In the genomic region with DNA sequence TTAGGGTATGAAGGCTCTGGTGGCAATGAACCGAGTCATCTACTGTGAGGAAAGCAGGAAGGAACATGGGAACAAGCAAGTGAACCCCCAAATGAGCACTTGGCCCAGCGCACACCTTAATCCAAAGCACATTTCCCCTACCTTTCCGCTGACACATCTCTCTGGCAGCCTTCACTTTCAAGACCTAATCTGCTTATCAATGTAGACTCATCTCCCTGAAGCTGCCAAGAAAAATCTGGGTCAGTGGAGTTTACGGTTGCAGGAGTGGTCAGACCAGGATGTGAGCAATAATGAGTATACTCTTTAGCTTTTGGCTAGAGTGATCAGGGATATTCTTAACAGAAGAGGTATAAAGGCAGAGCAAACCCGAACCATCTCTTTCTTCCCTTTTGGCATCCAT, we compare ENCODE assay signal across 32 mouse cellular contexts.
DNase-seq lines count a peak whose midpoint lies in the region; ATAC-seq lines count a peak whose summit lies in the region.
"Had no signal": no experiment of that assay in that cellular context is flagged by ENCODE, and none has a peak within 500 bp of the region (broad histone marks: within the 10 kb centered on the region; RNA-seq: fewer than 3 reads in every experiment).

No protein-coding gene starts in this region.

- no peaks in the 10 kb centered on the region for H3K4me1 ChIP-seq in midbrain, embryonic 14.5 days (ENCODE audit: control insufficient read depth, insufficient read depth, low read length)
- H3K4me1 ChIP-seq: liver, embryonic 12.5 days; megakaryocyte, embryonic 14.5 days had no signal

- 95% methylated on average over 5 of the region's 5 CpGs for WGBS in midbrain, embryonic 14.5 days

- H3K4me2 ChIP-seq in midbrain, embryonic 14.5 days (ENCODE audit: low read length) = no peak overlapping the region
- H3K4me2 ChIP-seq: forebrain, embryonic 12.5 days; heart, embryonic 11.5 days; hindbrain, embryonic 14.5 days; liver, embryonic 12.5 days; midbrain, embryonic 12.5 days; neural tube, embryonic 13.5 days had no signal

- no peaks in the 10 kb centered on the region for H3K9me3 ChIP-seq in midbrain, embryonic 14.5 days (ENCODE audit: control insufficient read depth, low read length)
- H3K9me3 ChIP-seq: forebrain, embryonic 12.5 days; liver, embryonic 12.5 days; midbrain, embryonic 12.5 days; neural tube, embryonic 13.5 days had no signal

- H3K36me3 ChIP-seq in midbrain, embryonic 14.5 days (ENCODE audit: control insufficient read depth, insufficient read depth, low read length) = no peaks in the 10 kb centered on the region
- H3K36me3 ChIP-seq: forebrain, embryonic 12.5 days; liver, embryonic 12.5 days; midbrain, embryonic 12.5 days; neural tube, embryonic 13.5 days had no signal

- H3K27ac ChIP-seq in midbrain, embryonic 14.5 days (replicated peaks; ENCODE audit: low read depth, low read length) = no peak overlapping the region
- H3K27ac ChIP-seq: forebrain, embryonic 12.5 days; hindbrain, embryonic 14.5 days; kidney, postnatal 0 days; liver, embryonic 12.5 days; midbrain, embryonic 12.5 days; neural tube, embryonic 13.5 days; stomach, postnatal 0 days had no signal

- DNase-seq in adrenal gland, adult 2 months = peak; percentile 68
- DNase-seq in adrenal gland, postnatal 25 days = no peak
- peak; percentile 6 for DNase-seq in retina, postnatal 1 day
- no peak for DNase-seq in retina, embryonic 14.5 days (ENCODE audit: low spot score)
- DNase-seq in NIH3T3 (ENCODE audit: low read depth) = peak; percentile 61
- no peak for DNase-seq in lung, postnatal 10 days
- DNase-seq in midbrain, embryonic 14.5 days = no peak
- DNase-seq: B cell, adult 2 months; cerebellum, adult 2 months; cerebellum, postnatal 14 days; forebrain, postnatal 0 days; heart, postnatal 4 days; kidney, adult 2 months; kidney, postnatal 4 days; left cerebral cortex, postnatal 4 days; liver, postnatal 0 days; lung, postnatal 4 days; right cerebral cortex, postnatal 25 days; spleen, adult 18-20 months; thymus, adult 18-20 months; thymus, postnatal 25 days had no signal

- no peak overlapping the region for H3K4me3 ChIP-seq in midbrain, embryonic 14.5 days (replicated peaks; ENCODE audit: low read depth, low read length)
- H3K4me3 ChIP-seq: forebrain, embryonic 12.5 days; liver, embryonic 12.5 days; megakaryocyte, embryonic 14.5 days; midbrain, embryonic 12.5 days; neural tube, embryonic 13.5 days had no signal

- ATAC-seq in midbrain, embryonic 14.5 days (ENCODE audit: low FRiP score, low TSS enrichment) = no peak
- ATAC-seq: forebrain, postnatal 0 days; liver, embryonic 12.5 days; liver, postnatal 0 days; Patski had no signal

- H3K27me3 ChIP-seq in midbrain, embryonic 14.5 days (ENCODE audit: control insufficient read depth, insufficient read depth, low read length) = no peaks in the 10 kb centered on the region
- H3K27me3 ChIP-seq: CH12.LX; forebrain, embryonic 12.5 days; liver, embryonic 12.5 days; megakaryocyte, embryonic 14.5 days; midbrain, embryonic 12.5 days; neural tube, embryonic 13.5 days; Patski had no signal

- H3K9ac ChIP-seq in midbrain, embryonic 14.5 days (replicated peaks; ENCODE audit: low read length) = no peak overlapping the region
- H3K9ac ChIP-seq: forebrain, embryonic 12.5 days; forebrain, postnatal 0 days; hindbrain, embryonic 14.5 days; liver, embryonic 12.5 days; liver, postnatal 0 days; midbrain, embryonic 12.5 days; neural tube, embryonic 13.5 days had no signal

Comparison
In these comparisons a context has a peak if more than half of its experiments do, and no peak if none do; other contexts are left out.
1. DNase-seq: peak in adrenal gland, adult 2 months (single experiment), retina, postnatal 1 day (single experiment) and NIH3T3 (single experiment); none in adrenal gland, postnatal 25 days (single experiment), retina, embryonic 14.5 days (single experiment), lung, postnatal 10 days (single experiment) and midbrain, embryonic 14.5 days (single experiment).